Mouse (Mus musculus): ENCODE measurements around the gene Snap91. TPM values are rescaled to one million over a fixed set of nuclear protein-coding genes. Genes with fewer than 3 reads are reported as not detected.

Gene Snap91
- polyA plus RNA-seq, 1 experiment from 2014 or later, result 0.17 TPM

GRCm38 (mm10) chr9:86775374-86775773 is 105.1 kb downstream of the Snap91 start:
- ATAC-seq, result no peak
- WGBS (ENCODE audit: insufficient replicate concordance), result 81% methylated on average over 6 of the region's 6 CpGs
- Histone ChIP-seq H3K27ac (no peak overlapping the region), H3K4me3 (no peak overlapping the region), H3K4me1 (no peaks in the 10 kb centered on the region), H3K9me3 (replicated peaks) (no peaks in the 10 kb centered on the region), H3K9ac (no peak overlapping the region), H3K4me2 (no peak overlapping the region), H3K36me3 (no peaks in the 10 kb centered on the region), H3K27me3 (replicated peaks) (no peaks in the 10 kb centered on the region)

GRCm38 (mm10) chr9:86773996-86774395 is 106.5 kb downstream of the Snap91 start:
- no peak overlapping the region for H3K27ac ChIP-seq
- H3K4me2 ChIP-seq, result no peak overlapping the region
- ATAC-seq, result no peak
- H3K9me3 ChIP-seq (replicated peaks), result no peaks in the 10 kb centered on the region
- H3K27me3 ChIP-seq (replicated peaks), result no peaks in the 10 kb centered on the region
- no peak overlapping the region for H3K9ac ChIP-seq
- no peak overlapping the region for H3K4me3 ChIP-seq
- H3K36me3 ChIP-seq, result no peaks in the 10 kb centered on the region
- WGBS (ENCODE audit: insufficient replicate concordance), result 61% methylated on average over 8 of the region's 8 CpGs
- no peaks in the 10 kb centered on the region for H3K4me1 ChIP-seq

- H3K36me3 ChIP-seq, result no peaks in the 10 kb centered on the region
- no peak overlapping the region for H3K27ac ChIP-seq
- ATAC-seq, result no peak
- no peaks in the 10 kb centered on the region for H3K4me1 ChIP-seq
- H3K9ac ChIP-seq, result no peak overlapping the region
- H3K4me2 ChIP-seq, result no peak overlapping the region
- no peaks in the 10 kb centered on the region for H3K9me3 ChIP-seq (replicated peaks)
- H3K27me3 ChIP-seq (replicated peaks), result no peaks in the 10 kb centered on the region
- 64% methylated on average over 3 of the region's 3 CpGs for WGBS (ENCODE audit: insufficient replicate concordance)
- H3K4me3 ChIP-seq, result no peak overlapping the region
Measured at GRCm38 (mm10) chr9:86772897-86773296, 107.6 kb downstream of the Snap91 start.

- Histone ChIP-seq H3K27me3 (replicated peaks) (no peaks in the 10 kb centered on the region), H3K4me3 (no peak overlapping the region), H3K36me3 (no peaks in the 10 kb centered on the region), H3K4me1 (no peaks in the 10 kb centered on the region), H3K9me3 (replicated peaks) (no peaks in the 10 kb centered on the region), H3K4me2 (no peak overlapping the region), H3K9ac (no peak overlapping the region), H3K27ac (no peak overlapping the region)
- WGBS (ENCODE audit: insufficient replicate concordance), result 74% methylated on average over 10 of the region's 10 CpGs
- ATAC-seq, result no peak
Measured at GRCm38 (mm10) chr9:86766991-86767390, 113.5 kb downstream of the Snap91 start.

GRCm38 (mm10) chr9:86764002-86764401 is 116.5 kb downstream of the Snap91 start:
- ATAC-seq, result no peak
- H3K27me3 ChIP-seq (replicated peaks), result no peaks in the 10 kb centered on the region
- no peak overlapping the region for H3K9ac ChIP-seq
- H3K9me3 ChIP-seq (replicated peaks), result no peaks in the 10 kb centered on the region
- H3K4me1 ChIP-seq, result no peaks in the 10 kb centered on the region
- no peak overlapping the region for H3K27ac ChIP-seq
- no peak overlapping the region for H3K4me2 ChIP-seq
- no peaks in the 10 kb centered on the region for H3K36me3 ChIP-seq
- whole genome bisulfite sequencing (ENCODE audit: insufficient replicate concordance), result 41% methylated on average over 2 of the region's 2 CpGs
- H3K4me3 ChIP-seq, result no peak overlapping the region

- no peaks in the 10 kb centered on the region for H3K36me3 ChIP-seq
- no peaks in the 10 kb centered on the region for H3K27me3 ChIP-seq (replicated peaks)
- H3K9me3 ChIP-seq (replicated peaks), result no peaks in the 10 kb centered on the region
- H3K4me1 ChIP-seq, result no peaks in the 10 kb centered on the region
- no peak for ATAC-seq
- H3K9ac ChIP-seq, result no peak overlapping the region
- no peak overlapping the region for H3K27ac ChIP-seq
- H3K4me2 ChIP-seq, result no peak overlapping the region
- WGBS (ENCODE audit: insufficient replicate concordance), result 56% methylated on average over 8 of the region's 8 CpGs
- H3K4me3 ChIP-seq, result no peak overlapping the region
Measured at GRCm38 (mm10) chr9:86762477-86763376, 117.7 kb downstream of the Snap91 start.

GRCm38 (mm10) chr9:86745926-86746581 is 134.4 kb downstream of the Snap91 start:
- WGBS (ENCODE audit: insufficient replicate concordance), result 33% methylated on average over 13 of the region's 13 CpGs
- no peak overlapping the region for H3K4me2 ChIP-seq
- H3K9ac ChIP-seq, result no peak overlapping the region
- no peaks in the 10 kb centered on the region for H3K4me1 ChIP-seq
- no peaks in the 10 kb centered on the region for H3K9me3 ChIP-seq (replicated peaks)
- H3K36me3 ChIP-seq, result no peaks in the 10 kb centered on the region
- no peak overlapping the region for H3K27ac ChIP-seq
- H3K4me3 ChIP-seq, result no peak overlapping the region
- no peak for ATAC-seq
- H3K27me3 ChIP-seq (replicated peaks), result peaks cover 20% of the 10 kb centered on the region; the same call in 1 of the 2 replicates

- 37% methylated on average over 5 of the region's 5 CpGs for WGBS (ENCODE audit: insufficient replicate concordance)
- Histone ChIP-seq H3K4me1 (no peaks in the 10 kb centered on the region), H3K4me3 (no peak overlapping the region), H3K4me2 (no peak overlapping the region), H3K9ac (no peak overlapping the region), H3K27ac (no peak overlapping the region), H3K27me3 (replicated peaks) (peaks cover 20% of the 10 kb centered on the region; the same call in 1 of the 2 replicates), H3K36me3 (no peaks in the 10 kb centered on the region), H3K9me3 (replicated peaks) (no peaks in the 10 kb centered on the region)
- no peak for ATAC-seq
Measured at GRCm38 (mm10) chr9:86744041-86744440, 136.4 kb downstream of the Snap91 start.

GRCm38 (mm10) chr9:86742959-86743911 is 137.2 kb downstream of the Snap91 start, which contains the start of gene Prss35:
Prss35 (plus strand) TSS chr9:86743649.
- no peak for ATAC-seq
- Histone ChIP-seq H3K9ac (no peak within 1 kb of the TSS), H3K4me1 (no peaks in the 10 kb centered on the region), H3K27ac (no peak within 1 kb of the TSS), H3K36me3 (no peaks in the 10 kb centered on the region), H3K9me3 (replicated peaks) (no peaks in the 10 kb centered on the region), H3K4me3 (no peak within 1 kb of the TSS), H3K4me2 (peak within 1 kb of the TSS; percentile 35), H3K27me3 (replicated peaks) (peaks cover 20% of the 10 kb centered on the region; the same call in 1 of the 2 replicates)
- 5% methylated on average over 19 of the region's 19 CpGs for WGBS (ENCODE audit: insufficient replicate concordance)

- no peaks in the 10 kb centered on the region for H3K36me3 ChIP-seq
- H3K4me3 ChIP-seq, result no peak overlapping the region
- H3K27ac ChIP-seq, result no peak overlapping the region
- 28% methylated on average over 3 of the region's 3 CpGs for WGBS (ENCODE audit: insufficient replicate concordance)
- H3K9me3 ChIP-seq (replicated peaks), result no peaks in the 10 kb centered on the region
- H3K4me2 ChIP-seq, result no peak overlapping the region
- no peak for ATAC-seq
- no peaks in the 10 kb centered on the region for H3K4me1 ChIP-seq
- H3K9ac ChIP-seq, result no peak overlapping the region
- H3K27me3 ChIP-seq (replicated peaks), result peaks cover 18% of the 10 kb centered on the region; the same call in 1 of the 2 replicates
Measured at GRCm38 (mm10) chr9:86739971-86740370, 140.5 kb downstream of the Snap91 start.

GRCm38 (mm10) chr9:86738801-86739200 is 141.7 kb downstream of the Snap91 start:
- Histone ChIP-seq H3K9ac (no peak overlapping the region), H3K27ac (no peak overlapping the region), H3K4me3 (no peak overlapping the region), H3K4me2 (no peak overlapping the region), H3K27me3 (replicated peaks) (peaks cover 7% of the 10 kb centered on the region; the same call in 1 of the 2 replicates), H3K36me3 (no peaks in the 10 kb centered on the region), H3K9me3 (replicated peaks) (no peaks in the 10 kb centered on the region), H3K4me1 (no peaks in the 10 kb centered on the region)
- WGBS (ENCODE audit: insufficient replicate concordance), result 88% methylated on average over 8 of the region's 8 CpGs
- no peak for ATAC-seq
